Mouse (Mus musculus): ENCODE data around the gene Clpx.

DNA sequence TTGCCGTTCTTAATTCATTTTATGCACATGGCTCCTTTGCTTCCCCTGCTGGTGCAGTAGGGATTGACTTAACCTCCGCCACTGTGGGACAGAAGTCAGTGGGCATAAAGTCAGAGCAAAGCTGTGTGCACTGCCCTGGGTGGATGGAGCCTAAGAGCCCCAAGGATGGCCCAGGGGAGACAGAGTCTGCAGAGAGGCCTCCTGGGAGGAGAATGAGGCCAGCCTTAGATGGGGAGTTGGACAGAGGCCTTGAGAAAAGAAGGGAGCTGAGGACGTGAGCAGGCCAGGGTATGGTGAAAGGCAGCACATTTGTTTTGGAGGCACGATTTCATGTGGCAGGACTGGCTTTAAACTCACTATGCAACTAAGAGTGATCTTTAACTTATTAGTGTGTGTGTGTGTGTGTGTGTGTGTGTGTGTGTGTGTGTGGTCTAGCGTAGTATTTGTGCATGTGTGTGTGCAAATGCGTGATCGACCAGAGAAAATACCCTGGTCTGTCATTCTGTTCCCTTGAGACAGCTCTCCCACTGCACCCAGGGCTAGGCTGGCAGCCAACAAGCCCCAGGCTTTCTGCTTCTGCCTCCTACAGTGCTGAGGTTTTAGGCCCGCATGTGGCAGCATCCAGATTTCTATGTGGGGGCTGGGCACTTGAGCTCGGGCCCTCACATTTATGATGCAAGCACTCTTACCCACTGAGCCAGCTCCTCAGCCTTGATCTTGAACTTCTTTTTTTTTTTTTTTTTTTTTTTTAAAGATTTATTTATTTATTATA lies 81.3 kb downstream of the Clpx start:
- no peak for TF ChIP-seq GATA2 (IDR thresholded peaks at IDR 0.05; ENCODE audit: borderline replicate concordance, low read depth, low read length)
- TF ChIP-seq TAL1 (conservative IDR thresholded peaks at IDR 0.05; ENCODE audit: low read depth, low read length): no peak
